Mouse (Mus musculus) kidney, embryonic 14.5 days (tissue): ENCODE results near the gene Tmem158. TPM values are rescaled to one million over a fixed set of nuclear protein-coding genes. Genes with fewer than 3 reads are reported as not detected.

ENCODE experiments used
- ATAC-seq: fragments of 200-750 bp; cut with Nextera tagmentation; 2 replicates; pipeline ENCODE4 v1.8.0; 2017; ENCODE audit warnings: moderate number of reproducible peaks, mild to moderate bottlenecking, moderate TSS enrichment, moderate library complexity; ENCODE audit not compliant: low FRiP score, low TSS enrichment
- H3K27ac ChIP-seq: fragments of 300-500 bp; sonication (generic); 2 replicates; pipeline ENCODE4 v1.5.1; 2014; ENCODE audit warnings: low read depth, mild to moderate bottlenecking, low read length, moderate library complexity, mixed read lengths
- H3K27me3 ChIP-seq: fragments of 300-500 bp; sonication (generic); 2 replicates; pipeline ENCODE4 v1.6.1; 2014; ENCODE audit warnings: mild to moderate bottlenecking, low read length; ENCODE audit not compliant: control insufficient read depth, insufficient read depth
- H3K36me3 ChIP-seq: fragments of 300-500 bp; sonication (generic); 2 replicates; pipeline ENCODE4 v1.6.1; 2014; ENCODE audit warnings: low read length, mixed read lengths; ENCODE audit not compliant: control insufficient read depth, insufficient read depth
- H3K4me1 ChIP-seq: fragments of 300-500 bp; sonication (generic); 2 replicates; pipeline ENCODE4 v1.6.1; 2014; ENCODE audit warnings: low read length, mixed read lengths; ENCODE audit not compliant: control insufficient read depth, insufficient read depth
- H3K4me2 ChIP-seq: fragments of 300-500 bp; sonication (generic); replicated peaks from 2 replicates; pipeline ENCODE4 v1.6.1; 2014; ENCODE audit warnings: low read depth, mild to moderate bottlenecking, low read length
- H3K4me3 ChIP-seq: fragments of 300-500 bp; sonication (generic); 2 replicates; pipeline ENCODE4 v1.5.1; 2014; ENCODE audit warnings: mild to moderate bottlenecking, low read length
- H3K9ac ChIP-seq: fragments of 300-500 bp; sonication (generic); 2 replicates; pipeline ENCODE4 v1.6.1; 2014; ENCODE audit warnings: low read depth, mild to moderate bottlenecking, low read length, moderate library complexity
- H3K9me3 ChIP-seq: fragments of 300-500 bp; sonication (generic); 2 replicates; pipeline ENCODE4 v1.6.1; 2016; ENCODE audit warnings: low read length; ENCODE audit not compliant: control insufficient read depth
- WGBS: fragments of 180-500 bp; shearing (Covaris S2); extraction: QIAGEN DNeasy Blood & Tissue Kit; methylation state at CpG from one replicate; pipeline ENCODE4 v1.1.7; 2014; 5-methylcytosine and 5-hydroxymethylcytosine counted together
- polyA plus RNA-seq: library from polyadenylated mRNA; unstranded; fragments of >200 nt; fragmentation: Nextera tagmentation; extraction: Ambion mirVana; gene quantifications from 2 replicates; pipeline ENCODE4 v1.2.1, GENCODE M21; 2014

Tmem158 gene
- polyA plus RNA-seq, 1 experiment from 2014 or later = 5.8 TPM

DNA sequence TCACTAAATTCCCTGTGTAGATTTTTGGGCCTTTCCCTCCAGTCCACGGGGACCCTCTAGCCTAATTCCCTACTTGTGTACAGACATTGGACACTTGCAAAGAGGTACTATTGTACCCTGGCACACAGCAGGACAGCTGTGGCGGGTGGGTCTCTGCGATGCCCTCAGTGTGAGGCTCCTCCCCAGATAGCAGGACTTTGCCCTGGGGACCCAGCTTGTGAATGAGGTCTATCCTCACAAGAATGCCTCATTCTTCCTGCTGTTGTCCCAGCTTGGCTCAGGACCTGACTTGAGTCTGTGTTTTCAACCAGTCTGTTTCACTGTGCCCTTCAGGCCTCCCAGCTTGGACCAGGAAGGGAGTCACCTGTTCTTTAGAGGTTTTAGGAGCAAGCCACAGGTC is 27.8 kb upstream of the Tmem158 start:
- Histone ChIP-seq H3K27me3 (no peaks in the 10 kb centered on the region), H3K4me1 (no peaks in the 10 kb centered on the region), H3K9ac (no peak overlapping the region), H3K27ac (no peak overlapping the region), H3K4me3 (no peak overlapping the region), H3K9me3 (no peaks in the 10 kb centered on the region), H3K36me3 (no peaks in the 10 kb centered on the region), H3K4me2 (no peak overlapping the region)
- 80% methylated on average over 3 of the region's 3 CpGs for WGBS
- ATAC-seq = no peak

DNA sequence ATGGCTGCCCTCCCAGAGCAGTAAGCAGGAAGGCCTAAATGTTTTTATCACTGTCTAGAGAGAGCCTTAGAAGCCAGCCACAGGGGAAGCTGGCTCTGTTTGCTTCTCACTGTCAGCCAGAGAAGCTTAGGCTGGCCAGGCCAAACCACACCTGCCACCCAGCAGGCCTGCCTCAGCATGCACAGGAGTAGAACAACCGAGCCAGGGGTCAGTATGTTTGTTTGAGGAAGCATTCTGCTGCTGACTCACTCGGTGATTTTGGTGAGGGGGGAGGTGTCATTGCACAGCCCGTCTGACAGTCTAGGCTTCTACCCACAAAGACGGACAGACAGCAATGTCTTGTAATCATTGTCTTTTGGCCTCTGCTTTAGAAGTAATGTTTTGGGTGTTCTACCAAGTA is 25.1 kb upstream of the Tmem158 start:
- 49% methylated on average over 4 of the region's 4 CpGs for WGBS

DNA sequence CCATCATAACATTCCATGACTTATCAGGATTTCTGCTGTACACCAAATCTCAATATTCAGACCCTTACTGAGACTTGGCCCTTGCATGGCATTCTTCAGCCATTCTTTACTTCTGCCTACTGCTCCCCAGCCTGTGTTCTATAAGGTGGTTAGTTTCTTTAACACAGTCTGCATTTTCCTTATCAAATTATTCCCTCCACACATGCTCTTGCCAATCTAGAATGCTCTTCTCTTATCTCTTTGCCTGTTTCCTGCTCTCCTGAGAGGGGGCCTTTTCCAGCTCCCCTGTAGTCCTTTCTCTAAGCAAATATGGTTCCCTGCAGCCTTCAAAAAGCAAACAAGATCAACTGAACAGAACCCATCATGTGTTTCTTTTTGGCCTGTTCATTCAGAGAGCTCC is 20.2 kb upstream of the Tmem158 start:
- Histone ChIP-seq H3K36me3 (no peaks in the 10 kb centered on the region), H3K4me1 (no peaks in the 10 kb centered on the region), H3K4me2 (no peak overlapping the region), H3K9ac (no peak overlapping the region), H3K4me3 (no peak overlapping the region), H3K27ac (no peak overlapping the region), H3K27me3 (no peaks in the 10 kb centered on the region), H3K9me3 (no peaks in the 10 kb centered on the region)
- no peak for ATAC-seq

More for the DNA sequence above, 25.1 kb upstream of the Tmem158 start:
- Histone ChIP-seq H3K9ac (no peak overlapping the region), H3K4me1 (no peaks in the 10 kb centered on the region), H3K9me3 (no peaks in the 10 kb centered on the region), H3K27me3 (no peaks in the 10 kb centered on the region), H3K4me3 (no peak overlapping the region), H3K4me2 (no peak overlapping the region), H3K27ac (no peak overlapping the region), H3K36me3 (no peaks in the 10 kb centered on the region)
- ATAC-seq = no peak

DNA sequence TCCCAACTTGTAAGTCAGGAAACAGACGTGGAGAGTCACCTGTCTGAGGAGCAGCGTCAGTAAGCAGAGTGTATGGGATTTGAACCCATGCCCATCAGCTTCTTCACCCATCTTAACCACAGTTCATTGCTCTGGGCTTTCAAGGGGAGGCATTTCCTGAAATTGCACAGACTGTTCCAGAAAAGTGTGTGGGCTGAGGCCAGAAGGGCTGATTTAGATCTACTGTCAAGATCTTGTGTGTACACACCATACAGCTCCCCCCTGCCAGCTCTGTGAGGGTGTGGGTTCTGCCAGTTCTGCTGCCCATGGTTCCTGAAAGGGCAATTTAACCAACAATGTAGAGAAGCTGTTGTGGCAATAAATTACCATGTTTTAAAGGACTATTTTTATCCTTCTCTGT is 17.4 kb upstream of the Tmem158 start:
- H3K4me3 ChIP-seq = no peak overlapping the region
- H3K36me3 ChIP-seq = no peaks in the 10 kb centered on the region
- no peaks in the 10 kb centered on the region for H3K4me1 ChIP-seq
- no peak overlapping the region for H3K9ac ChIP-seq
- H3K27me3 ChIP-seq = no peaks in the 10 kb centered on the region
- no peak for ATAC-seq
- WGBS = 81% methylated on average over 2 of the region's 2 CpGs
- no peak overlapping the region for H3K4me2 ChIP-seq
- no peaks in the 10 kb centered on the region for H3K9me3 ChIP-seq
- H3K27ac ChIP-seq = no peak overlapping the region

DNA sequence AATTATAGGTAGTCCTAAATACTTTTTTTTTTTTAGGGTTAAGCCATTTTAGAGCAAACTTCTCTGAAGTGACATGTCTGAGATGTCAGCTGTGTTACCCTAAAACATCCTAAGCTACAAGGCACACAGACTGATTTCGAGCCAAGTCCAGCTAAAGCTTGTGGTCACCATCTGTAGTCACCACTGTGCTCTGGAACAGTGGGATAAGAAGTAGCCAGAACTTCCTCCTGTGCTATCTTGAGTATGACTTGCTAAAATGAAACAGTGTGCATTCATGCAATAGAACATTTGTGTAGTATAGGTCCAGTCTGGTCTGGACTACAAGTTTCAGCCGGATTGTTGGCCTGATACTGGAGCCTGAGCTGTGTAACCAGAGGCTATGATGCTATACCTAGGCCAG is 14.8 kb upstream of the Tmem158 start:
- Histone ChIP-seq H3K4me2 (no peak overlapping the region), H3K4me1 (no peaks in the 10 kb centered on the region), H3K4me3 (no peak overlapping the region), H3K36me3 (no peaks in the 10 kb centered on the region), H3K9ac (no peak overlapping the region), H3K9me3 (no peaks in the 10 kb centered on the region), H3K27me3 (no peaks in the 10 kb centered on the region), H3K27ac (no peak overlapping the region)
- 87% methylated on average over 2 of the region's 2 CpGs for WGBS
- no peak for ATAC-seq

DNA sequence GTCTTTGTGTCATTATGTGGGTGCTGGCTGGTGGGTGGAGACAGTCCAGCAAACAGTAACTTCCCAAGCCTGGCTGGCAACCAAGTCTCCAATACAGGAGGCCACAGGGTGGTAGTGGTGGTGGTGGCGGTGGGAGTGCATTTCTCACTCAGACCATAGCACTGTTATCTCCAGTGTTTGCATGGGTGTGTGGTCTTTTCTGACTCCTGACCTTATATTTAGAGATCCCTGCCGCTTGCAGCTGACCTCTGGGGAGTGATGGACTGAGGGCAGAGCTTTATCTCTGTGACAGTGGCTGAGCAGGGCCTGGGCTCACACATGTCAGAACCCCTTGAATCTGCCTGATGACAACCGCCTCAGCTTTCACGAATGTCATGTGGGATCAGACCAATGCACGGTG is 14.1 kb upstream of the Tmem158 start:
- 77% methylated on average over 5 of the region's 5 CpGs for WGBS
- no peak for ATAC-seq

DNA sequence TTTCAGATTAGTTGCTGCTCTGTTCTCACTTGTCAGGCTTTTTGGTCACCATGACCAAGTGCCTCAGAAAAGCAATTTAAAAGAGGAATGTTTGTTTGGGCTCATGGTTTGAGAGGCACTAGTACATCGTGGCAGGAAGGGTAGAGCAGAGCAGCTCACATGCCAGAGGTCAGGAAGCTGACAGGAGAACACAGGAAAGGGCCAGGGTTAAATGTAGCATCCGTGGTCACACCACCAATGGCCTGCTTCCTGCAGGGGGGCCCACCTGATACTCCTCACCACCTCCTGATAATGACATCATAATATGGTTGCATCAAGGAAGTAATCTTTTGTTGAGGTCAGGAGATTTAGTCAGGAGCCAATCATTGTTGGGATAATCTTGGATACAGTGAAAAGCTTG is 13.3 kb upstream of the Tmem158 start:
- no peaks in the 10 kb centered on the region for H3K4me1 ChIP-seq
- no peaks in the 10 kb centered on the region for H3K9me3 ChIP-seq
- no peak overlapping the region for H3K9ac ChIP-seq
- no peaks in the 10 kb centered on the region for H3K36me3 ChIP-seq
- H3K4me3 ChIP-seq = no peak overlapping the region
- no peak overlapping the region for H3K27ac ChIP-seq
- no peak for ATAC-seq
- no peaks in the 10 kb centered on the region for H3K27me3 ChIP-seq
- WGBS = 51% methylated on average over 2 of the region's 2 CpGs
- no peak overlapping the region for H3K4me2 ChIP-seq

More for the DNA sequence above, 14.1 kb upstream of the Tmem158 start:
- Histone ChIP-seq H3K9me3 (no peaks in the 10 kb centered on the region), H3K27me3 (no peaks in the 10 kb centered on the region), H3K36me3 (no peaks in the 10 kb centered on the region), H3K4me1 (no peaks in the 10 kb centered on the region), H3K4me2 (no peak overlapping the region), H3K9ac (no peak overlapping the region), H3K27ac (no peak overlapping the region), H3K4me3 (no peak overlapping the region)

DNA sequence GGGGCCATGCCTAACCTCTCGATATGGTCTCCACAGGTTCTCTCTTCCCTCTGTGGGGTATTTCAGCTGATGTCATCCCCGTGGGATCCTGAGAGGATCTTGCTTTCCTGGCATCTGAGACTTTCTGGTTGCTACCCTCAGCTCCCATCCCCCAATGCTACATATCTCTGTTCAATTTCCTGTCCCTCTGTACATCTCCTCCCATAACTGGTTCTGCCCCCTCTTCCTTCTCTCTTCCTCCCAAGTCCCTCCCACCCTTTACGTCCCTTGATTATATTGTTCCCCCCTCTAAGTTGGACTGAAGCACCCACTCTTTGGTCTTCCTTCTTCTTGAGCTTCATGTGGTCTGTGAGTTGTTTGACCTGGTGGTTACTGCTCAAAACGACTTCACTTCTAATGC is 11.0 kb upstream of the Tmem158 start:
- Histone ChIP-seq H3K9me3 (no peaks in the 10 kb centered on the region), H3K4me2 (no peak overlapping the region), H3K4me3 (no peak overlapping the region), H3K36me3 (no peaks in the 10 kb centered on the region), H3K27ac (no peak overlapping the region), H3K9ac (no peak overlapping the region), H3K4me1 (no peaks in the 10 kb centered on the region), H3K27me3 (no peaks in the 10 kb centered on the region)
- no peak for ATAC-seq
- 80% methylated on average over 4 of the region's 4 CpGs for whole genome bisulfite sequencing

DNA sequence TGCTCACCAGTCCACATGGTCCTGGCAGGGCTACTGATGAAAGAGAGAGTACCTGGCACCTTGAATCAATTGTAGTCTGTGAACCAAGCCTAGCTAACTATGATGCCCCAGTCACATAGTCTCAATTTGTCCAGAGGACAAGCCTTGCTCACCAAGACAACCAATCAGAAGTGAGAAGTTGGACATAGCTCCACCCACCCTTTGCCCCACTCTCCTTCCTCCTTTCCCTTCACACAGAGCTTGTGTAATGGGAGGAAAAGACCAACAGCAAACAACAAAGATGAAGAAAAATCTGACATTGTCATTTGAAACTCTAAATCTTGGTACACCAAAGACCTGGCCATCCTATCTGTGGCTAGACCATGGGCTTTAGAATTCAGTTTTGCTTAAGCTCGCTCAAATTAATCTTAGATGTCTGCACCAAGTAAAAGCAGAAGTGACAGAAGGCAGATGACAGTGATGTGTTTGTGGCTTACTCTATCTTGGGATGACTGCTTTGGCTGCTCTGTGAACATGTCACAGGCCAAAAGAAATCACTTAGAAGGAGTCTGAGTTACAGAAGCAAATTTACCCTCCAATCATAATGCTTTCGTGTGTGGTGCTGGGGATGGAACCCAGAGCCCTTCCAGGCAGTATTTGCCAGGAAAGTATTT is 9.5 kb upstream of the Tmem158 start:
- Histone ChIP-seq H3K4me1 (no peaks in the 10 kb centered on the region), H3K4me2 (no peak overlapping the region), H3K27ac (no peak overlapping the region), H3K36me3 (no peaks in the 10 kb centered on the region), H3K9ac (no peak overlapping the region), H3K9me3 (no peaks in the 10 kb centered on the region), H3K4me3 (no peak overlapping the region), H3K27me3 (no peaks in the 10 kb centered on the region)
- ATAC-seq = no peak
- WGBS = 86% methylated on average over 2 of the region's 2 CpGs
